Mouse (Mus musculus): Measurements from ENCODE around the gene G6pc. TPM values are rescaled to one million over a fixed set of nuclear protein-coding genes. Genes with fewer than 3 reads are reported as not detected.

The G6pc gene
- polyA plus RNA-seq, 1 experiment from 2014 or later = not detected

Small RNAs within 50 kb of the gene (microRNA-seq; reads per million reads assigned to microRNA genes)
- gene Gm25593 (ENCODE audit: borderline number of aligned reads) (not detected), gene Mir6929 (ENCODE audit: borderline number of aligned reads) (not detected)

Other genes starting within 250 kb of the G6pc start
- 25.3 and 26.7 TPM in 2 replicates for gene Retreg3, start 247.7 kb upstream of the G6pc start, polyA plus RNA-seq (2015; fragmentation: Nextera tagmentation; extraction: Ambion mirVana)
- gene Tubg1, start 247.6 kb upstream of the G6pc start, polyA plus RNA-seq (2015; fragmentation: Nextera tagmentation; extraction: Ambion mirVana) = 69.7 and 73.4 TPM in 2 replicates
- 11.1 and 11.9 TPM in 2 replicates for gene Tubg2, start 211.7 kb upstream of the G6pc start, polyA plus RNA-seq (2015; fragmentation: Nextera tagmentation; extraction: Ambion mirVana)
- 2.0 and 2.2 TPM in 2 replicates for gene Cntnap1, start 197.0 kb upstream of the G6pc start, polyA plus RNA-seq (2015; fragmentation: Nextera tagmentation; extraction: Ambion mirVana)
- 27.2 and 28.7 TPM in 2 replicates for gene Plekhh3, start 196.2 kb upstream of the G6pc start, polyA plus RNA-seq (2015; fragmentation: Nextera tagmentation; extraction: Ambion mirVana)
- gene Ccr10, start 192.1 kb upstream of the G6pc start, polyA plus RNA-seq (2015; fragmentation: Nextera tagmentation; extraction: Ambion mirVana) = 0.24 and 0.50 TPM in 2 replicates
- gene Ezh1, start 141.1 kb upstream of the G6pc start, polyA plus RNA-seq (2015; fragmentation: Nextera tagmentation; extraction: Ambion mirVana) = 16.5 and 18.7 TPM in 2 replicates
- 138 and 139 TPM in 2 replicates for gene Ramp2, start 121.5 kb upstream of the G6pc start, polyA plus RNA-seq (2015; fragmentation: Nextera tagmentation; extraction: Ambion mirVana)
- 122 and 133 TPM in 2 replicates for gene Vps25, start 113.9 kb upstream of the G6pc start, polyA plus RNA-seq (2015; fragmentation: Nextera tagmentation; extraction: Ambion mirVana)
- gene Wnk4, start 107.0 kb upstream of the G6pc start, polyA plus RNA-seq (2015; fragmentation: Nextera tagmentation; extraction: Ambion mirVana) = 12.5 and 14.3 TPM in 2 replicates
- gene Cntd1, start 88.5 kb upstream of the G6pc start, polyA plus RNA-seq (2015; fragmentation: Nextera tagmentation; extraction: Ambion mirVana) = 1.1 and 1.9 TPM in 2 replicates
- gene Coa3, start 88.4 kb upstream of the G6pc start, polyA plus RNA-seq (2015; fragmentation: Nextera tagmentation; extraction: Ambion mirVana) = 160 and 165 TPM in 2 replicates
- gene Becn1, start 65.3 kb upstream of the G6pc start, polyA plus RNA-seq (2015; fragmentation: Nextera tagmentation; extraction: Ambion mirVana) = 141 and 143 TPM in 2 replicates
- gene Psme3, start 51.3 kb upstream of the G6pc start, polyA plus RNA-seq (2015; fragmentation: Nextera tagmentation; extraction: Ambion mirVana) = 124 and 126 TPM in 2 replicates
- 1.1 and 1.6 TPM in 2 replicates for gene Aoc2, start 42.5 kb upstream of the G6pc start, polyA plus RNA-seq (2015; fragmentation: Nextera tagmentation; extraction: Ambion mirVana)
- gene Aoc3, start 37.0 kb upstream of the G6pc start, polyA plus RNA-seq (2015; fragmentation: Nextera tagmentation; extraction: Ambion mirVana) = 0.77 and 0.94 TPM in 2 replicates
- 63.4 and 65.6 TPM in 2 replicates for gene Aarsd1, start 50.1 kb downstream of the G6pc start, polyA plus RNA-seq (2015; fragmentation: Nextera tagmentation; extraction: Ambion mirVana)
- gene Gm27029, start 57.2 kb downstream of the G6pc start, polyA plus RNA-seq (2015; fragmentation: Nextera tagmentation; extraction: Ambion mirVana) = 9.7 and 11.4 TPM in 2 replicates
- gene Rundc1, start 57.5 kb downstream of the G6pc start, polyA plus RNA-seq (2015; fragmentation: Nextera tagmentation; extraction: Ambion mirVana) = 21.6 and 23.4 TPM in 2 replicates
- gene Ptges3l, start 57.8 kb downstream of the G6pc start, polyA plus RNA-seq (2015; fragmentation: Nextera tagmentation; extraction: Ambion mirVana) = 19.8 and 22.1 TPM in 2 replicates
- 306 and 328 TPM in 2 replicates for gene Rpl27, start 74.7 kb downstream of the G6pc start, polyA plus RNA-seq (2015; fragmentation: Nextera tagmentation; extraction: Ambion mirVana)
- 17.8 and 21.6 TPM in 2 replicates for gene Ifi35, start 80.8 kb downstream of the G6pc start, polyA plus RNA-seq (2015; fragmentation: Nextera tagmentation; extraction: Ambion mirVana)
- gene Rnd2, start 97.4 kb downstream of the G6pc start, polyA plus RNA-seq (2015; fragmentation: Nextera tagmentation; extraction: Ambion mirVana) = 12.1 and 13.5 TPM in 2 replicates
- 59.3 and 61.8 TPM in 2 replicates for gene Vat1, start 98.7 kb downstream of the G6pc start, polyA plus RNA-seq (2015; fragmentation: Nextera tagmentation; extraction: Ambion mirVana)
- 8.1 and 8.8 TPM in 2 replicates for gene Brca1, start 184.4 kb downstream of the G6pc start, polyA plus RNA-seq (2015; fragmentation: Nextera tagmentation; extraction: Ambion mirVana)
- 72.9 and 73.6 TPM in 2 replicates for gene Nbr1, start 184.6 kb downstream of the G6pc start, polyA plus RNA-seq (2015; fragmentation: Nextera tagmentation; extraction: Ambion mirVana)
- 7.5 and 9.6 TPM in 2 replicates for gene Tmem106a, start 214.7 kb downstream of the G6pc start, polyA plus RNA-seq (2015; fragmentation: Nextera tagmentation; extraction: Ambion mirVana)
- not detected in 2 replicates for gene Gm11634, start 231.7 kb downstream of the G6pc start, polyA plus RNA-seq (2015; fragmentation: Nextera tagmentation; extraction: Ambion mirVana)

Measured in embryonic facial prominence, embryonic 15.5 days (tissue).